Mouse (Mus musculus) erythroid progenitor cell, adult 5-6 weeks (primary cell): ENCODE measurements around the gene Tcl1. TPM values are rescaled to one million over a fixed set of nuclear protein-coding genes. Genes with fewer than 3 reads are reported as not detected.
"Not testable (repeated sequence)": the region's sequence is repeated elsewhere in the genome, so short reads cannot be mapped to it uniquely, and the experiment has no call there.

ENCODE experiments used
- ATAC-seq: replicated peaks from 2 replicates; pipeline ENCODE4 v1.8.0; 2016; ENCODE audit warnings: moderate number of reproducible peaks, mild to moderate bottlenecking, moderate TSS enrichment, inconsistent platforms; ENCODE audit not compliant: poor library complexity, low FRiP score, severe bottlenecking
- total RNA-seq, 2 experiments: library from RNA; stranded (forward) in 1 of 2; stranded (reverse) in 1 of 2; fragments of 150-400 nt in 1 of 2; fragments of 186-747, 209-891 nt in 1 of 2; gene quantifications; 2 replicates each; pipeline versions ENCODE4 v1.2.3 to v1.2.4; 2015 to 2017; ENCODE audit warnings: low replicate concordance in 2 of 2

The Tcl1 gene
- total RNA-seq (2015; ENCODE audit: low replicate concordance) (not detected in 2 replicates), total RNA-seq (2017; ENCODE audit: low replicate concordance) (not detected in 2 replicates)

- ATAC-seq: no peak
Measured at GRCm38 (mm10) chr12:105222601-105223319, at the start of gene Tcl1. Gene Tcl1, minus strand, starts transcription at chr12:105222793.

- no peak for ATAC-seq
Measured at GRCm38 (mm10) chr12:105271016-105271965, 48.7 kb upstream of the Tcl1 start.

- ATAC-seq: no peak
Measured at GRCm38 (mm10) chr12:105267076-105267475, 44.5 kb upstream of the Tcl1 start.

- ATAC-seq: no peak
Measured at GRCm38 (mm10) chr12:105266096-105266495, 43.5 kb upstream of the Tcl1 start.

- ATAC-seq: no peak
Measured at GRCm38 (mm10) chr12:105259221-105259620, 36.6 kb upstream of the Tcl1 start.

- no peak for ATAC-seq
Measured at GRCm38 (mm10) chr12:105258787-105259186, 36.2 kb upstream of the Tcl1 start.

GRCm38 (mm10) chr12:105253796-105254195, 31.2 kb upstream of the Tcl1 start:
- no peak for ATAC-seq

- no peak for ATAC-seq
Measured at GRCm38 (mm10) chr12:105248763-105249233, 26.2 kb upstream of the Tcl1 start.

- no peak for ATAC-seq
Measured at GRCm38 (mm10) chr12:105239060-105239459, 16.5 kb upstream of the Tcl1 start.

- ATAC-seq: no peak
Measured at GRCm38 (mm10) chr12:105235091-105235490, 12.5 kb upstream of the Tcl1 start.

- ATAC-seq: no peak
Measured at GRCm38 (mm10) chr12:105234362-105234761, 11.8 kb upstream of the Tcl1 start.

GRCm38 (mm10) chr12:105224621-105225320, 2.2 kb upstream of the Tcl1 start:
- no peak for ATAC-seq

- ATAC-seq: no peak
Measured at GRCm38 (mm10) chr12:105217101-105217760, 5.4 kb downstream of the Tcl1 start.

GRCm38 (mm10) chr12:105209231-105209630, 13.4 kb downstream of the Tcl1 start:
- no peak for ATAC-seq

- no peak for ATAC-seq
Measured at GRCm38 (mm10) chr12:105208441-105208840, 14.2 kb downstream of the Tcl1 start.

- no peak for ATAC-seq
Measured at GRCm38 (mm10) chr12:105207071-105207470, 15.5 kb downstream of the Tcl1 start.

GRCm38 (mm10) chr12:105201657-105202056, 20.9 kb downstream of the Tcl1 start, which contains the start of gene Tcl1b4:
Gene Tcl1b4, plus strand, starts transcription at chr12:105201957.
- ATAC-seq: not testable (repeated sequence)

GRCm38 (mm10) chr12:105199684-105200497, 22.7 kb downstream of the Tcl1 start:
- not testable (repeated sequence) for ATAC-seq
